Mouse (Mus musculus) limb, embryonic 10.5 days (tissue): Measurements from ENCODE around the gene Mri1. TPM values are rescaled to one million over a fixed set of nuclear protein-coding genes. Genes with fewer than 3 reads are reported as not detected.

ENCODE experiments used
- DNase-seq: peaks from one replicate; pipeline ENCODE4 v3.0.0-alpha.2; 2017; ENCODE audit warnings: low spot score
- H3K27ac ChIP-seq: fragments of 300-500 bp; sonication (generic); 2 replicates; pipeline ENCODE4 v1.5.1; 2016; ENCODE audit warnings: mild to moderate bottlenecking
- H3K27me3 ChIP-seq: fragments of 300-500 bp; sonication (generic); 2 replicates; pipeline ENCODE4 v1.6.1; 2016; ENCODE audit warnings: low read depth, mild to moderate bottlenecking; ENCODE audit not compliant: poor library complexity, severe bottlenecking
- H3K36me3 ChIP-seq: fragments of 300-500 bp; sonication (generic); 2 replicates; pipeline ENCODE4 v1.6.1; 2016; ENCODE audit warnings: mild to moderate bottlenecking, moderate library complexity
- H3K4me1 ChIP-seq: fragments of 300-500 bp; sonication (generic); 2 replicates; pipeline ENCODE4 v1.6.1; 2016
- H3K4me3 ChIP-seq: fragments of 300-500 bp; sonication (generic); 2 replicates; pipeline ENCODE4 v1.5.1; 2016; ENCODE audit warnings: mild to moderate bottlenecking, moderate library complexity
- H3K9me3 ChIP-seq: fragments of 300-500 bp; sonication (generic); replicated peaks from 2 replicates; pipeline ENCODE4 v1.6.1; 2016; ENCODE audit warnings: mild to moderate bottlenecking
- whole genome bisulfite sequencing: fragments of 180-500 bp; shearing (Covaris S2); methylation state at CpG from one replicate; pipeline ENCODE4 v1.1.7; 2016; 5-methylcytosine and 5-hydroxymethylcytosine counted together
- polyA plus RNA-seq: library from polyadenylated mRNA; unstranded; fragments of >200 nt; fragmentation: Nextera tagmentation; extraction: Ambion mirVana; gene quantifications from 2 replicates; pipeline ENCODE4 v1.2.1, GENCODE M21; 2016

The Mri1 gene
- polyA plus RNA-seq, 1 experiment from 2014 or later = 75.0 TPM

DNA sequence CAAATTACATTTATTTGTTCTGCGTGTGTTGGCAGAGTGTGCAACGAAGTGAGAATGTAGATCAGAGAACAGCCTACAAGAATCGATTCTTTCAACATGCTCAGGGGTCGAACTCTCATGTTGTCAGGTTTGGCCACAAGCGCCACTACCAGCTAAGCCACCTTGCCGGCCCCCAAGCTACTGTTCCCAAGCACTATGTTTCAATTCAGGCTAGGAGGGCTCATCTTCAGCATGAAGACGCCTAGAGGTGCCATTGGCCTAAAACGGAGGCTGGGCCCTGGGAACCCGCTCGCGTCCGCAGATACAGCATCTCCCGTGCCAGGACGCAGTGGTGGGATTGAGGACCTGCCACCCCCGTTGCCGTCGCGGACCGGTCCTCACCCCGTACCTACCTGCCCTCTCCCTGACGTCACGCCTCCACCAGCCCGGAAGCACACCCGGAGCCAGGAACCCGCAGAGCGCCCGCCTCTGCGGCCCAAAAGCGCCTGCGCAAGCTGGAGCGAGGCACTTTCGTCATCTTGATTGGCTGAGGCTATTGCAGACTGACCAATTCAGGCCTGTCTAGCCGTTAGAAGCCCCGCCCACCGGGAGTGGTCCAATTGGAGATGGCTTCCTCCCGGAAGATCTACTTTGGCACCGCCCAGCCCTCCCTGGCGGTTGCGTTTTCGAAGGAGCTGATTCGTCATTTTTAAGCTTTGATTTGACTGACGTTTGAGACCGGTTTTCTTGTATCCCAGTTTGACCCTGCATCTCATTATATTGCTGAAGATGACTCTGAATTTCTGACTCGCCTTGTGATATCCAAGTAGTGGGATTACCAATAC, 13.0 kb upstream of the Mri1 start, which contains the start of gene Ccdc130:
TSS of gene Ccdc130 (minus strand) at position 431 of the 824 bp plus-strand sequence.
- Histone ChIP-seq H3K9me3 (no peaks in the 10 kb centered on the region), H3K36me3 (peaks cover 19% of the 10 kb centered on the region), H3K27me3 (no peaks in the 10 kb centered on the region), H3K27ac (peak within 1 kb of the TSS; percentile 84), H3K4me1 (peaks cover 8% of the 10 kb centered on the region), H3K4me3 (peak within 1 kb of the TSS; percentile 70)
- WGBS = under 1% methylated on average over 44 of the region's 44 CpGs
- peak; percentile 98 for DNase-seq

GRCm38 (mm10) chr8:84261098-84261497, 4.0 kb upstream of the Mri1 start:
- Histone ChIP-seq H3K4me1 (peaks cover 21% of the 10 kb centered on the region), H3K9me3 (no peaks in the 10 kb centered on the region), H3K27me3 (no peaks in the 10 kb centered on the region), H3K36me3 (peaks cover 82% of the 10 kb centered on the region), H3K27ac (no peak overlapping the region), H3K4me3 (no peak overlapping the region)
- 91% methylated on average over 4 of the region's 4 CpGs for WGBS
- no peak for DNase-seq

DNA sequence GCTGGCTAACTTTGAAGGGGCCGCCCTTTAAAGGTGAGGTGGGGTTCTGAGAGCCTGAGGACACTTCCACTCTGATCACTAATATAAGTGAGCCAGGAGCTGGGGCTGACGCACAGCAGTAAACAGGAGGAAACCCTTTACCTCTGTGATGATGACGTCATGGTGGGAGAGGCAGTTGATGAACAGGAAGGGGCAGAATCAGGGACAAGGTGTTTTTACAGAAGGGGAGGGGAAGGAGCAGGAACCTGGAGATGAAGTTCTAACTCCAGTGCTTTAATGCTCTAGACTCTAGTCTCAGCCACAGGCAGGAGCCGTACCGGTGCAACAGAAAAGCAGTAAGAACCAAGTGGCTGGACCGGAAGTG, 686 bp downstream of the Mri1 start:
- DNase-seq = no peak
- Histone ChIP-seq H3K4me3 (peak overlapping the region; percentile 87), H3K9me3 (no peaks in the 10 kb centered on the region), H3K36me3 (peaks cover 81% of the 10 kb centered on the region), H3K27ac (peak overlapping the region; percentile 91), H3K27me3 (no peaks in the 10 kb centered on the region), H3K4me1 (peaks cover 25% of the 10 kb centered on the region)
- 14% methylated on average over 6 of the region's 6 CpGs for WGBS

GRCm38 (mm10) chr8:84255858-84256257, 1.3 kb downstream of the Mri1 start:
- Histone ChIP-seq H3K27ac (peak overlapping the region; percentile 91; the same call in 1 of the 2 replicates), H3K4me3 (peak overlapping the region; percentile 87), H3K27me3 (no peaks in the 10 kb centered on the region), H3K9me3 (no peaks in the 10 kb centered on the region), H3K36me3 (peaks cover 81% of the 10 kb centered on the region), H3K4me1 (peaks cover 25% of the 10 kb centered on the region)
- 87% methylated on average over 3 of the region's 3 CpGs for WGBS
- DNase-seq = no peak

DNA sequence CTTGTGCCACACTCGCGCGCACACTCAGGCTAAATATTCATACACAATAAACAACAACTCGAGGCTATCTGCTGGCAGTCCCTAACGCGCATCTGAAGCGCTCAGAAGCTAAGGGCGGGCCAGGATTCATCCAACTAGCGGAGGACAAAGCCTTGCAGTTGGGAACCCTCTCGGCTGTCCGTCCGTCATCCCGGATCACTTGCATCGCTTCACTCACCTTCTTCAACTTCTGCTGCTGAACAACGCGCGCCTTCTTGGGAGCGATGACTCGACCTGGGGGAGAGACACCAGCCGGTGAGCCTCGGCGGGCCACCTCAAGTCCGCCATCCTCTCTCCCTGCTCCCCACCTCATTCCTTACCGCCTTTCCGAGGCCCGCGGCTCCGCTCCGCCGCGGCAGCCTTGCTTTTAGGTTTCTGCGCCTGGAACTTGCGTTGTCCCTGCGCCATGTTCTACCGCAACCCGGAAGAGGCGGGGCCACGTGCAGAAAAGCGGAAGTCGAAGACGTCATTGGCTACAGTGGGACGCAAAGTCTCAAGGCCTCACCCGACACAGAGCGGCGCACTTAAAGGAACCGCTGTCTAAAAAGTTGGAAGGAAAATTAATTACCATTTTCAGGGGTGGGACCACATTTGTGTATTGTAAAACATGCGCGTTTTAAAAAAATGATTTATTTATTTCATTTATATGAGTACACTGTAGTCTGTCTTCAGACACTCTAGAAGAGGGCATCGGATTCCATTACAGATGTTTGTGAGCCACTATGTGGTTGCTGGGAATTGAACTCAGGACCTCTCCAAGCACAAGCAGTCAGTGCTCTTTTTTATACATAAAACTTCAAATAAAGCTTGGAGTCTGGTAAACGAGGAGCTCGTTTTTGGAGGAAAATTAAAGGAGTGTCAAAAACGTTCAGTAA, 7.6 kb downstream of the Mri1 start, which contains the start of gene D8Ertd738e:
TSS of gene D8Ertd738e (minus strand) at position 463 of the 914 bp plus-strand sequence.
- DNase-seq = peak; percentile 90
- peak within 1 kb of the TSS; percentile 87 for H3K27ac ChIP-seq
- 4% methylated on average over 52 of the region's 52 CpGs for WGBS
- H3K9me3 ChIP-seq = no peaks in the 10 kb centered on the region
- peak within 1 kb of the TSS; percentile 91 for H3K4me3 ChIP-seq
- no peaks in the 10 kb centered on the region for H3K27me3 ChIP-seq
- H3K36me3 ChIP-seq = peaks cover 82% of the 10 kb centered on the region
- peaks cover 7% of the 10 kb centered on the region; the same call in 1 of the 2 replicates for H3K4me1 ChIP-seq

- Histone ChIP-seq H3K4me1 (peaks cover 10% of the 10 kb centered on the region), H3K9me3 (no peaks in the 10 kb centered on the region), H3K27me3 (no peaks in the 10 kb centered on the region), H3K27ac (no peak overlapping the region), H3K4me3 (no peak overlapping the region), H3K36me3 (peaks cover 37% of the 10 kb centered on the region)
- DNase-seq = no peak
- 83% methylated on average over 2 of the region's 2 CpGs for WGBS
Observed at GRCm38 (mm10) chr8:84241821-84242220, 15.3 kb downstream of the Mri1 start.

DNA sequence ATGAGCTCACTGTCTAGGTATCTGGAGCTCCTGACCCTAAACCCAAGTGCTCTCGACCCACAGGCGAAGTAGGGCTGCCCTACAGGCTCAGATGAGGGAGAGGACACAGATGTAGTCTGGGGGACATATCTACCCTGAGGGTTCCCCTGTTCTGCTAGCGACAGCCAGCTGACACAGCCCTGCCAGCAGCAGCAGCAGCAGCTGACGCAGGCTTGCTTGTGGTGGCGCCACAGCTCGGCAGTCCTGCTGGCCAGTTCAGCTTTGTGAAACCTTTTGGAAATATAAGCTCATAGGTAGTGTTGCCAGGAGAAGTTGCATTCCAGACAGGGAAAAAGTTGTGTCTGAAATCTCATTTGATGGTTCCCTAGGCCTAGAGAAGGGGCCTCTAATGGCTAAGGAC, 16.0 kb downstream of the Mri1 start:
- Histone ChIP-seq H3K27me3 (no peaks in the 10 kb centered on the region), H3K4me3 (no peak overlapping the region), H3K4me1 (peaks cover 13% of the 10 kb centered on the region), H3K9me3 (no peaks in the 10 kb centered on the region), H3K36me3 (peaks cover 30% of the 10 kb centered on the region), H3K27ac (no peak overlapping the region)
- no peak for DNase-seq
- 62% methylated on average over 6 of the region's 6 CpGs for WGBS

DNA sequence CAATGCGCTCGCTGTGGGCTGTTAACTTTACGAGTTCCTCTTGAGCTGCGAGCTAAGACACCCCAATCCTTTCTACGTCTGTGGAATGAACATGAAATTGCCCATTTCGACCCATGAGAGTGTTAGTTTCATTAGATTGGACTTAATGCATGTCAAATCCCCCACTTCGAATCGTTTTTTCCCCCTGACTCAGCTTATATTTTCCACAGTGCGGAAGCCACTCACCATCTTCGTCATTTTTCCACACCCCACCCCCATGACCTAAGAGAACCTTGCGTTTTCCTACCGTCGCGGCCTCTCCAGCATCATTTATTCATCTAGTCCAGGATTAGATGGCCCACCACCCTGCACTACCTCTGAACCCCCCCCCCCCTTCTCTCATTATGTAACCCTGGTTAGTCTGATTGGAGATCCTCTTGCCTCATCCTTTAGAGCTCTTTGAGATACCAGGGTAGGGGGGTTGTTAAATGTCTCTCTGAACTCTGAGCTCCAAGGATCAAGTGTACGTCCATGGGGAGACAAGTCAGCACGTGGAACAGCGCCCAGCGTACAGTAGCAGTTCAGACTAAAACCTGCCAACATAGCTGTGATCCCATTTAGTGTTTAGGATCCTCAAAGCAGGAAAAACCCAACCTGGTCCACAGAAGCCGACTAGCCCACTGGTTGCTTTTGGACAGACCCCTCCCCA, 19.4 kb downstream of the Mri1 start:
- WGBS = 28% methylated on average over 19 of the region's 19 CpGs
- H3K4me1 ChIP-seq = peaks cover 27% of the 10 kb centered on the region
- H3K9me3 ChIP-seq = no peaks in the 10 kb centered on the region
- peak overlapping the region; percentile 96 for H3K4me3 ChIP-seq
- no peak for DNase-seq
- peaks cover 24% of the 10 kb centered on the region for H3K36me3 ChIP-seq
- H3K27me3 ChIP-seq = no peaks in the 10 kb centered on the region
- peak overlapping the region; percentile 96 for H3K27ac ChIP-seq

DNA sequence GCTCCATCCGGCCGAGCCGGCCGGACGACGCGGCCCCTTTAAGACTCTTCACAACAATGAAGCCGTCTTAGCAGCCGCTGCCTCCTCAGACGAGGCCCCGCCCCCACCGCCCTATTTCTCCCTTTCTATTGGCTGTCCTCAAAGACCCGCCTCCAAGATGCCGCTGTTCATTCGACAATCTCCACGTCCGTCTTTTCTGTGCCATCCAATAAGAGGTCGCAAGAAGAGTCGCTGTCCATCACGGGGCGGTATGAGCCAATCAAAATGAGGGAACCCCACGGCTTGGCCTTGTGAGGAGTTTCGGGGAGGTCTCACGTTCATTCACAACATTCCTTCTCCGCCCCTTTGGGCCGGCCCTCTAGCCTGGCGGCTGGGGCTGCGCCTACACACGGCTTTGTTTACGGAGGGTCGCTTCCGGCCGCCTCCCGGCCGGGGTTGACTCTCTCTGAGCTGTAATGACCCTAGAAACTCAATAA, 20.1 kb downstream of the Mri1 start, which contains the start of gene Zswim4:
TSS of gene Zswim4 (minus strand) at position 58 of the 476 bp plus-strand sequence.
- under 1% methylated on average over 35 of the region's 35 CpGs for WGBS
- peaks cover 27% of the 10 kb centered on the region for H3K4me1 ChIP-seq
- H3K36me3 ChIP-seq = peaks cover 31% of the 10 kb centered on the region

DNA sequence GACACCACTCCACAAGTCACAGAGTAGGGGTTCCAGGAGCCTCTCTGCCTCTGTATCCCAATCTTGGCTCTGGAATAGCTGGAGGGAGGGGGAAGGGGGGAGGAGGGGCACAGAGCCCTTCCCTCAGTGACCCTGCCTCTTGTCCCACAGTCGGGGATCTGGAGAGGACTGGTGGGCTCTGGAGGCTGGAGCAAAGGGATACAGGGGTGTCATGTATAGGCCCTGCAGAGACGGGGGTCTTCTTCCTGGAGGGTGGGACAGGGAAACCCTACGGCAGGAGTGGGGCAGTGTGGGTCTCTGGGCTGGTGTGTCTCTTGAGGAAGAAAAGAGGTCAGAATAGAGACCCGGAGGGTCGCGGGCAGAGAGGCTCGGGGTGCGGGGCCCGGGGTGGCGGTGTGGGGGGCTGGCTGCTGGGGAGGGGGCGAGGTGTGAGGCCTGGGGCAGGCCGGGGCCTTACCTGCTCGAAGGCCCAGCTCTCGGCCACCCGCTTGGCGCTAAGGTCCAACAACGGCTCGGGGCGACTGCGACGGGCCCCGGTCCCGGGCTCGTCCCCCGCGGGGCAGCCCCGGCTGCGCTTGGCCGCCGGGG, 20.6 kb downstream of the Mri1 start:
- Histone ChIP-seq H3K27me3 (no peaks in the 10 kb centered on the region), H3K9me3 (no peaks in the 10 kb centered on the region), H3K36me3 (peaks cover 36% of the 10 kb centered on the region), H3K4me3 (peak overlapping the region; percentile 96), H3K27ac (peak overlapping the region; percentile 96), H3K4me1 (peaks cover 27% of the 10 kb centered on the region)
- under 1% methylated on average over 29 of the region's 30 CpGs for WGBS
- peak; percentile 45 for DNase-seq

More for the DNA sequence above, 20.1 kb downstream of the Mri1 start, which contains the start of gene Zswim4:
- H3K9me3 ChIP-seq = no peaks in the 10 kb centered on the region
- H3K4me3 ChIP-seq = peak within 1 kb of the TSS; percentile 96
- peak within 1 kb of the TSS; percentile 96 for H3K27ac ChIP-seq
- peak; percentile 98 for DNase-seq
- H3K27me3 ChIP-seq = no peaks in the 10 kb centered on the region

- H3K9me3 ChIP-seq = no peaks in the 10 kb centered on the region
- peaks cover 27% of the 10 kb centered on the region for H3K4me1 ChIP-seq
- H3K27me3 ChIP-seq = no peaks in the 10 kb centered on the region
- no peak for DNase-seq
- H3K27ac ChIP-seq = peak overlapping the region; percentile 96
- peaks cover 42% of the 10 kb centered on the region for H3K36me3 ChIP-seq
- peak overlapping the region; percentile 96 for H3K4me3 ChIP-seq
- 38% methylated on average over 10 of the region's 10 CpGs for WGBS
Observed at GRCm38 (mm10) chr8:84235746-84236409, 21.2 kb downstream of the Mri1 start.
